Mouse (Mus musculus) midbrain, embryonic 12.5 days (tissue): Measurements from ENCODE around the gene Ankrd35. TPM values are rescaled to one million over a fixed set of nuclear protein-coding genes. Genes with fewer than 3 reads are reported as not detected.

Experiments
- ATAC-seq: fragments of 200-750 bp; cut with Nextera tagmentation; 2 replicates; pipeline ENCODE4 v1.8.0; 2017; ENCODE audit warnings: low read depth, moderate TSS enrichment, moderate library complexity; ENCODE audit not compliant: low FRiP score
- H3K27ac ChIP-seq: fragments of 300-500 bp; sonication (generic); replicated peaks from 2 replicates; pipeline ENCODE4 v1.5.1; 2016; ENCODE audit warnings: mild to moderate bottlenecking
- H3K27me3 ChIP-seq: fragments of 300-500 bp; sonication (generic); 2 replicates; pipeline ENCODE4 v1.6.1; 2016; ENCODE audit warnings: mild to moderate bottlenecking
- H3K36me3 ChIP-seq: fragments of 300-500 bp; sonication (generic); 2 replicates; pipeline ENCODE4 v1.6.1; 2016
- H3K4me1 ChIP-seq: fragments of 300-500 bp; sonication (generic); 2 replicates; pipeline ENCODE4 v1.6.1; 2016
- H3K4me2 ChIP-seq: fragments of 300-500 bp; sonication (generic); replicated peaks from 2 replicates; pipeline ENCODE4 v1.6.1; 2016; ENCODE audit warnings: mild to moderate bottlenecking, moderate library complexity
- H3K4me3 ChIP-seq: fragments of 300-500 bp; sonication (generic); 2 replicates; pipeline ENCODE4 v1.5.1; 2016; ENCODE audit warnings: mild to moderate bottlenecking
- H3K9ac ChIP-seq: fragments of 300-500 bp; sonication (generic); replicated peaks from 2 replicates; pipeline ENCODE4 v1.6.1; 2016; ENCODE audit warnings: mild to moderate bottlenecking, moderate library complexity
- H3K9me3 ChIP-seq: fragments of 300-500 bp; sonication (generic); 2 replicates; pipeline ENCODE4 v1.6.1; 2016; ENCODE audit warnings: mild to moderate bottlenecking
- WGBS: fragments of 180-500 bp; shearing (Covaris S2); methylation state at CpG from one replicate; pipeline ENCODE4 v1.1.7; 2016; 5-methylcytosine and 5-hydroxymethylcytosine counted together
- polyA plus RNA-seq: library from polyadenylated mRNA; unstranded; fragments of >200 nt; fragmentation: Nextera tagmentation; extraction: Ambion mirVana; gene quantifications from 2 replicates; pipeline ENCODE4 v1.2.1, GENCODE M21; 2016

The Ankrd35 gene
- 0.33 and 0.40 TPM in 2 replicates for polyA plus RNA-seq

DNA sequence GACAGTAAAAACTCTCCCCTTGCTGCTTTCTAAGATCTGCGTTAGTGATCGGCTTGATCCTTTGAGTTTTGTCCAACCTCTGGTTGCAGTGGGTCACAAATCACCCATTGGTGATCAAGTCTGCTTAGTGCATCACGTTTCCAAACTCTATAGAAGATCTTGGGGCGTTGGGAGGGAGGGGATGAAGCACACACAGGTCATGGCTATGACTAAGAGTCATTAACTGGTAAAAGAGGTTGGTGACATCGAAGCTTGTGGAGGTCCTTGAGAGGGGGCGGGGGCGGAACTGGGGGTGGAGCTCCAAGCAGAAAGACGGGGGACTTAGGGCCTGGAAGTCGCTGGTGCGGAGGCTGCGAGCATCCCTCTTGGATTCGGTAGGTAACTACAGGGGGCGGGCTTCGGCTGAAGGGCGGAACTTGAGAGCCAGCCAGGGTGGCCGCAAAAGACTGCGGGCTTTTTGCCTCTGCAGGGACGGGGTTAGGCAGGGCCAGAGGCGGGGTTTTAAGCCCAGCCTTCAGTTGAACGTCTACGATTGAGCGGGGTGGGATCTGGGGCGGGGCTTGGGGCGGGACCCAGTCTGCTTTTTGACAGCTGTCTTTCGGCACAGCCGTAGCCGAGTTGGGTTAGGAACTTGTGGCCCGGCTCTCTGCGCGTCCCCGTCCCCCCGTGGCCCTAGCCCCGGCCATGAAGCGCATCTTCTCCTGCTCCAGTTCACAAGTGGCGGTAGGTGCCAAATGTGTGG is at the start of gene Ankrd35:
TSS of gene Ankrd35 (plus strand) at position 405 of the 742 bp plus-strand sequence.
- no peak within 1 kb of the TSS for H3K27ac ChIP-seq
- no peaks in the 10 kb centered on the region for H3K9me3 ChIP-seq

DNA sequence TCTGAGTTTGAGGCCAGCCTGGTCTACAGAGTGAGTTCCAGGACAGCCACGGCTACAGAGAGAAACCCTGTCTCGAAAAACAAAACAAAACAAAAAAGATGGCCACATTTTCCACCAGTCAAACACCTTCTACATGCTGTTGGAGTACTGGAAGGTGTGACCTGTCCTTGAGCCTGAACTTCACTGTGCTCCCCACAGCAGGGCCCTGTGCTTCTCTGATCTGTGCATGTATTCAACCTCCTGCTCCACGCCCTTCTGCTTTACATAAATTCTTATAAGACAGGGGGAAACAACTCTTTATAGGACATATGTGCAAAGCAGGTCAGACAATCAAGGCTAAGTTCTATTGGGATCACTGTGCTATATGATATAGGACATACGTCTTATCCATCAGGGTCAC is 46.7 kb upstream of the Ankrd35 start:
- H3K27me3 ChIP-seq: no peaks in the 10 kb centered on the region
- H3K4me3 ChIP-seq: no peak overlapping the region
- no peak overlapping the region for H3K4me2 ChIP-seq
- no peaks in the 10 kb centered on the region for H3K9me3 ChIP-seq
- H3K4me1 ChIP-seq: no peaks in the 10 kb centered on the region
- H3K36me3 ChIP-seq: peaks cover 59% of the 10 kb centered on the region
- WGBS: 95% methylated on average over 4 of the region's 4 CpGs
- no peak overlapping the region for H3K9ac ChIP-seq
- ATAC-seq: no peak
- no peak overlapping the region for H3K27ac ChIP-seq

More for the DNA sequence above, at the start of gene Ankrd35:
- peak; percentile 92 for ATAC-seq
- Histone ChIP-seq H3K27me3 (peaks cover 14% of the 10 kb centered on the region), H3K4me2 (peak within 1 kb of the TSS; percentile 73), H3K4me1 (peaks cover 5% of the 10 kb centered on the region; the same call in 1 of the 2 replicates), H3K36me3 (no peaks in the 10 kb centered on the region), H3K4me3 (peak within 1 kb of the TSS; percentile 42), H3K9ac (peak within 1 kb of the TSS; percentile 41)
- 5% methylated on average over 35 of the region's 35 CpGs for WGBS

DNA sequence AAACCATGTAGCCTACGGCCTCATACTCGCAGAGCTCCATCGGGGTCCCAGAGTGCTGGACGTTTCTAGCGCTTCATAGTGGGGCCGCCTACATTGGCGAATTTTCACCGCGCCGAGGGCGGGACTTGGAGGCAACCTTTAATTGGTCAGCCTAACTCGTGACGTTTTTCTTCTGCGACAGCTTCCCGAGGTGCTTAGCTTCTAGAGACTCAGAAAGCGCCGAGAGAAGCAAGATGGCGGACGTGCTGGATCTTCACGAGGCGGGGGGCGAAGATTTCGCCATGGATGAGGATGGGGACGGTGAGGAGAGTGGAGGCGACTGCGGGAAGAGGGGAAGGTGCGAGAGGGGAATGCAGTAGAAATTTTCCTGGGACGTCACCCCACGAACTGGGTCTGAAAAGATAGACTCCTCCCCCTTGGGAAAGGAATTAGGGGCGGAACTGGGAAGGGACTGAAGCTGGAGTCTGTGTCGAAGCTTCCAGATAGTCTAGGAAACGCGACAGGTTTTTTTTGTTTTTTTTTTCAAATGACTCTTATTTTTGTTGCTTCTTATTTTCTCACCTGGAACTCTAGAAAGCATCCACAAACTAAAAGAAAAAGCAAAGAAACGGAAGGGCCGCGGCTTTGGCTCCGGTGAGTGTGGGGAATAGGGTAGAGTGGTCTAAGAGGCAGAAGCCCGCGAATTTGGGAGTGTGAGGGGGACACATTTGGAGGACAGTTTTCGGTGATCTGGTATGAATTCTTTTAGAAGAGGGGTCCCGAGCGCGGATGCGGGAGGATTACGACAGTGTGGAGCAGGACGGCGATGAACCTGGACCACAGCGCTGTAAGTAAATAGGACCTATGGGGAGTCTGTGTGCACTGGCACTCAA is 40.0 kb upstream of the Ankrd35 start, which contains the start of gene Rbm8a:
TSS of gene Rbm8a (plus strand) at position 205 of the 872 bp plus-strand sequence.
- ATAC-seq: peak; percentile 92
- H3K27me3 ChIP-seq: no peaks in the 10 kb centered on the region
- whole genome bisulfite sequencing: under 1% methylated on average over 48 of the region's 48 CpGs
- H3K4me3 ChIP-seq: peak within 1 kb of the TSS; percentile 71
- H3K4me2 ChIP-seq: peak within 1 kb of the TSS; percentile 85
- H3K9me3 ChIP-seq: no peaks in the 10 kb centered on the region
- peak within 1 kb of the TSS; percentile 72; the same call in 1 of the 2 replicates for H3K27ac ChIP-seq
- peaks cover 18% of the 10 kb centered on the region for H3K4me1 ChIP-seq
- peak within 1 kb of the TSS; percentile 76 for H3K9ac ChIP-seq
- H3K36me3 ChIP-seq: peaks cover 27% of the 10 kb centered on the region

DNA sequence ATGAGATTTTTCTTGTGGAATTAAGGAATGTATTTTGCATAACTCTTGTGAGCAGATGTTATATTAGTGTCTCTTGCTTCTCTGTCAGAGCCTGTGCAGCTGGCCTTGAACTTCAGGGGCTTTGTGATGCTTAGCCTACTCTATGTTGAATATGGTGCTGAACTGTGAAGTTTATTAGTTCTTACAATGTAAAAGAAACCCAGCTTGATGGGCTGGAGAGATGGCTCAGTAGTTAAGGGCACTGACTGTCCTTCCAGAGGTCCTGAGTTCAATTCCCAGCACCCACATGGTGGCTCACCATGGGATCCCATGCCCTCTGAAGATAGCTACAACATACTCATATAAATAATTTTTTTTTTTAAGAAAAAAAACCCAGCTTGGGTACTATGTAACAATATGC is 37.9 kb upstream of the Ankrd35 start:
- H3K4me2 ChIP-seq: no peak overlapping the region
- no peak for ATAC-seq
- H3K9ac ChIP-seq: no peak overlapping the region
- H3K4me3 ChIP-seq: no peak overlapping the region
- H3K27ac ChIP-seq: no peak overlapping the region
- H3K4me1 ChIP-seq: peaks cover 32% of the 10 kb centered on the region
- H3K9me3 ChIP-seq: no peaks in the 10 kb centered on the region
- no peaks in the 10 kb centered on the region for H3K27me3 ChIP-seq
- H3K36me3 ChIP-seq: peaks cover 20% of the 10 kb centered on the region

DNA sequence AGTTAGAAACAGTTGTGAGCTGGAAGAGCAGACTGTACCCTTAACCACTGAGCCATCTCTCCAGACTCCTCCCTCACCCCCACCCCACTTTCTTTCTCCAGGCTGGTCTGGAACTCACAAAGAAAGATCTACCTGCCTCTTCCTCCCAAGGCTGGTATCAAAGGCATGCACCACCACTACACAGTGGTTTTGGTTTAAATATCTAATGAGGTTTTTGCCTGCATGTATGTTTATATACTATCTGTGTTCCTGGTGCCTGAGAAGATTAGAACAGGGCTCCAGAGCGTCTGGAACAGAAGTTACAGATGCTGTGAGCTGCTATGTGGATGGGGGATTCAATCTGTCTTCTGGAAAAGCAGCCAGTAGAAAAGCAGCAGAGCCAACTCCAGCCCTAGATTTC is 35.9 kb upstream of the Ankrd35 start:
- peaks cover 32% of the 10 kb centered on the region for H3K36me3 ChIP-seq

DNA sequence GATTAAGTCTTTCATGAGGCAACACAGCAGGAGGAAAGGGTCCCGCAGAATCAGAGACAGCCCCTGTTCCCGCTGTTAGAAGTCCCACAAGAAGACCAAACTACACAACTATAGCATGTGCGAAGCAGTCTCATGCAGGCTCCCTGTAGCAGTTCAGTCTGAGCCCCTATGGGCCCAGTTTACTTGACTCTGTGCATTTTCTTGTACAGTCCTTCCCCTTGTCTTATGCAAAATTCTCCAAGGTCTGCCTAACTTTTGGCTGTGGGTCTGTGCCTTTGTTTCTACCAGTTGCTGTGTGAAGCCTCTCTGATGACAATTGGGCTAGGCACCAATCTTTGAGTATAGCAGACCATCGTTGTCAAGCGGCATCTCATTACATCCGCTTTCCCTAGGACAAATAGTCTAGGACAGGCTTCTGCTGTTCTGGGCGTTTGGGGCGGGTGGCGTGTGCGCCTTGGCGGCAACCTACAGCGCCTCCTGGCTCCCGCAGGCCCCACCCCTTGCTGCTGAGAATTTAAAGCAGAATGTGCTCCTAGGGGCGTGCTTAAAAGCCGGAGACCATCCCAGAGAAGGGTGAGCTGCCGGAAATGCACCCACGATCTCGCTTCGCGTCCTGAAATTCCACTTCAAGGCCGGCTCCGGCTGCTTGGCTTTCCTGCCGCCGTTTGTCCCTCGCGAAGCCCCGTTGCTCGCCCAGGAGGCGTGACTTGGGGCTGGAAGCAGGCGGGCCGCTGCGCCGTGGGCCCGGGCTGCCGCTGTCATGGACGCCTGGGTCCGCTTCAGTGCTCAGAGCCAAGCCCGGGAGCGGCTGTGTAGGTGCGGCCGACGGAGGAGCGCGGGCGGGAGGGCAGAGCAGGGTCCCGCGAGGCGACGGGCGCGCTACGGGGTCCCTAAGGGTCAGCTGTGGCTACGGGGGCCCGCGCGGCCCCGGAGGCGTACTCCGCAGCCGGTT is 34.7 kb upstream of the Ankrd35 start, which contains the start of the genes Pex11b and Gm42957:
TSS of gene Pex11b (plus strand) at position 449 of the 952 bp plus-strand sequence.
TSS of gene Gm42957 (plus strand) at position 547 of the 952 bp plus-strand sequence.
- peak within 1 kb of the TSS; percentile 87 for H3K27ac ChIP-seq
- 2% methylated on average over 60 of the region's 60 CpGs for WGBS
- H3K4me2 ChIP-seq: peak within 1 kb of the TSS; percentile 89
- ATAC-seq: peak; percentile 85
- peaks cover 42% of the 10 kb centered on the region for H3K36me3 ChIP-seq
- H3K27me3 ChIP-seq: no peaks in the 10 kb centered on the region
- peak within 1 kb of the TSS; percentile 92 for H3K4me3 ChIP-seq
- H3K9ac ChIP-seq: peak within 1 kb of the TSS; percentile 94
- H3K4me1 ChIP-seq: peaks cover 28% of the 10 kb centered on the region
- no peaks in the 10 kb centered on the region for H3K9me3 ChIP-seq

More for the DNA sequence above, 35.9 kb upstream of the Ankrd35 start:
- Histone ChIP-seq H3K4me3 (no peak overlapping the region), H3K27me3 (no peaks in the 10 kb centered on the region), H3K9me3 (no peaks in the 10 kb centered on the region), H3K9ac (no peak overlapping the region), H3K27ac (no peak overlapping the region), H3K4me2 (no peak overlapping the region), H3K4me1 (peaks cover 31% of the 10 kb centered on the region)
- 74% methylated on average over 1 of the region's 1 CpGs for WGBS
- no peak for ATAC-seq

DNA sequence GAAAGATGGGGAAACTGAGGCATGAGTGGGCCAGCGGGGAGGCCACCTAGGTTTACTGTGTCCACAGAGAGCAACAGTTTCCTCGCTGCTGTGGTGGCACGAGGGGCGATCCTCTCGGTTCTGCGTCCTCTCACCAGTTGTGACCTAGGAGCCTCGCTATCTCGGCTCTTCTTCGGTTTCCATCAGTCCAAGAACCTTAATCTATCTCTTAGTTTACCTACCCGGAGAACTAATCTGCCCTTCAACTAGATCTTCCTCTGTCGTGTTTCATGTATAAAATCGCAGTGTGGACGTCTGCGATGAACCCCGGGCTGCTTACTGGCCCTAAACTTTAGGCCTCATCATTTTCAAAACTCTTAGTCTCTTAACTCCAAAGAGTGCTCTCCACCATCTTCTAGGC is 34.0 kb upstream of the Ankrd35 start:
- H3K9me3 ChIP-seq: no peaks in the 10 kb centered on the region
- H3K27ac ChIP-seq: peak overlapping the region; percentile 87
- peaks cover 44% of the 10 kb centered on the region for H3K36me3 ChIP-seq
- H3K4me1 ChIP-seq: peaks cover 24% of the 10 kb centered on the region
- no peak; the same call in 1 of the 2 replicates for ATAC-seq
- H3K27me3 ChIP-seq: no peaks in the 10 kb centered on the region
- peak overlapping the region; percentile 89 for H3K4me2 ChIP-seq
- H3K4me3 ChIP-seq: peak overlapping the region; percentile 92
- WGBS: 10% methylated on average over 15 of the region's 15 CpGs
- H3K9ac ChIP-seq: peak overlapping the region; percentile 94

DNA sequence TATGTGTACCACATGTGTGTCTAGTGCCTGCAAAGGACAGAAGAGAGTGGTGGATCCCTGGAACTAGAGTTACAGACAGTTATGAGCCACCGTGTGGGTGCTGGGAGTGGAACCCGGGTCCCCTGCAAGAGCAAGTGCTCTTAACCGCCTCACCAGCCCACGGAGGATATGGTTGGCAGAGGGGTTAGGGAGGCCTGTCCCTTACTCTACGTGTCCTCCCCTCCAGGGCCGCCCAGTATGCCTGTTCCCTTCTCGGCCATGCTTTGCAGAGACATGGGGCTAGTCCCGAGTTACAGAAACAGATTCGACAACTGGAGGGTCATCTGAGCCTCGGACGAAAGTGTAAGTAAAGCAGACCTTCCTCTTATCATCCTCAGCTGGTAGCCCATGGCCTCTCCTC is 33.5 kb upstream of the Ankrd35 start:
- Histone ChIP-seq H3K36me3 (peaks cover 46% of the 10 kb centered on the region), H3K4me3 (peak overlapping the region; percentile 92), H3K9ac (peak overlapping the region; percentile 94; the same call in 1 of the 2 replicates), H3K27me3 (no peaks in the 10 kb centered on the region), H3K4me1 (peaks cover 19% of the 10 kb centered on the region), H3K9me3 (no peaks in the 10 kb centered on the region), H3K27ac (no peak overlapping the region), H3K4me2 (peak overlapping the region; percentile 89)
- ATAC-seq: no peak
- 69% methylated on average over 11 of the region's 11 CpGs for WGBS

DNA sequence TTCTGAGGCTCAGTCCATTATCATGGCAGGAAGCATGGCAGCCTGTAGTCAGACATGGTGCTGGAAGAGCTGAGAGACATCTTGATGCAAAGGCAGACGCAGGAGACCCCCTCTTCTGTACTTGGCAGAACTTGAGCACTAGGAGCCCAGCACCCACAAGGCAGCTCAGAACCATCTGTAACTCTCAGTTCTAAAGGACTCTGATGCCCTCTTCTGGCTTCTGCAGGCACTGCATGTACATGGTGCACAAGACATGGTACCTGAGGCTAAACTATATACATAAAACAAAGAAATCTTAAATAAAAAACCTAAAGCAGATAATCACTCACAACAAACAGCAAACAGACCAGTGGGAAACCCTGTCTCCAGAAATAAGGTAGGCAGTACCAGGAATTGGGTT is 30.7 kb upstream of the Ankrd35 start:
- Histone ChIP-seq H3K4me1 (peaks cover 19% of the 10 kb centered on the region), H3K4me3 (no peak overlapping the region), H3K27ac (no peak overlapping the region), H3K9ac (no peak overlapping the region), H3K4me2 (no peak overlapping the region), H3K36me3 (peaks cover 48% of the 10 kb centered on the region), H3K9me3 (no peaks in the 10 kb centered on the region), H3K27me3 (no peaks in the 10 kb centered on the region)
- no peak for ATAC-seq
- 88% methylated on average over 1 of the region's 1 CpGs for WGBS

DNA sequence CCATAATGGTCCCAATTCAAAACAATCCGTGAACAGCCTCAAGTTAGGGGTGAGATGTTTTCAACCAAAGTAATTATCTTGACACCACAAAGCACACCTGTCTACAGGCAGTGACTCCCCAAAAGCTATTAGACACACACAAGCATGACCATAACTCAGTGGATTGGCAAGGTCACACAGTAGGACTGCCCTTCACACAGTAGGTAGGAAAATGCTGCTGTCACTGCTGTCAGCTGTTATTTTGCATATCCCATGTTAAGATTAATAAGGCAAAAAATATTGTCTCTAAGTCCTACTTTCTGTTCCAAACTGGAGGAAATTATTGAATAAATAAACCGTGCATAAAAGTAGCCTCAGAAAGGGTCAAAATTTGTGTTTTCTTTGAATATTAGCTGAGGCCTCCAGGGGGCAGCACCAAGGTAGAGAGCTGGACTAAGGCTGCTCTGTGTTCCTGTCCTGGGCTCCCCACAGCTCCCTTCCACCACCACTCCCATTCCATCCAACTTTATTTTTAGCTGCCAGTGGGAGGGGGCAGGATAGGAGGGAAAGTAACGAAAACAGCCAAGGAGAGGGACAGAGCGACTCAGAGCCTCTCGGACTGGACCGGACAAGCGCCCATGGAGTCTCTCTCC is 24.8 kb upstream of the Ankrd35 start, which contains the start of gene Itga10:
TSS of gene Itga10 (plus strand) at position 567 of the 632 bp plus-strand sequence.
- H3K27ac ChIP-seq: no peak within 1 kb of the TSS
- no peaks in the 10 kb centered on the region for H3K9me3 ChIP-seq
- ATAC-seq: no peak
- no peaks in the 10 kb centered on the region for H3K4me1 ChIP-seq
- no peak within 1 kb of the TSS for H3K4me3 ChIP-seq
- H3K36me3 ChIP-seq: peaks cover 32% of the 10 kb centered on the region
- no peak within 1 kb of the TSS for H3K9ac ChIP-seq
- 64% methylated on average over 7 of the region's 7 CpGs for WGBS
- no peaks in the 10 kb centered on the region for H3K27me3 ChIP-seq
- no peak within 1 kb of the TSS for H3K4me2 ChIP-seq

DNA sequence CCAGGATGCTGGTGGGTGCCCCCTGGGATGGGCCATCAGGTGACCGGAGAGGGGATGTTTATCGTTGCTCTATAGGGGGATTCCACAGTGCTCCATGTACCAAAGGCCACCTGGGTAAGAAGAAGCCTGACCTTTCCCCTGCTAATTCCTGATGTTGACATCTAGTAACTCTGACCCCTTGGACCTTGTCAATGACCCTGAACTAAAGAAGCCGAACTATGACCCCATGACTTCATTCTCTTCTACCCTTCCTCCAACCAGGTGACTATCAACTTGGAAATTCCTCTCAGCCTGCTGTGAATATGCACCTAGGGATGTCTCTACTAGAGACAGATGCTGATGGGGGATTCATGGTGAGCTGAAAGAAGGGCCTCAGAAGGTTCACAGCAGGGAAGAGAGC is 22.6 kb upstream of the Ankrd35 start:
- H3K9ac ChIP-seq: no peak overlapping the region
- no peak for ATAC-seq
- H3K27me3 ChIP-seq: no peaks in the 10 kb centered on the region
- peaks cover 17% of the 10 kb centered on the region for H3K36me3 ChIP-seq
- 80% methylated on average over 3 of the region's 3 CpGs for WGBS
- H3K4me3 ChIP-seq: no peak overlapping the region
- no peak overlapping the region for H3K4me2 ChIP-seq
- H3K27ac ChIP-seq: no peak overlapping the region
- no peaks in the 10 kb centered on the region for H3K9me3 ChIP-seq
- H3K4me1 ChIP-seq: no peaks in the 10 kb centered on the region
